8 mouse cellular contexts compared by ENCODE assay signal in the genomic region with DNA sequence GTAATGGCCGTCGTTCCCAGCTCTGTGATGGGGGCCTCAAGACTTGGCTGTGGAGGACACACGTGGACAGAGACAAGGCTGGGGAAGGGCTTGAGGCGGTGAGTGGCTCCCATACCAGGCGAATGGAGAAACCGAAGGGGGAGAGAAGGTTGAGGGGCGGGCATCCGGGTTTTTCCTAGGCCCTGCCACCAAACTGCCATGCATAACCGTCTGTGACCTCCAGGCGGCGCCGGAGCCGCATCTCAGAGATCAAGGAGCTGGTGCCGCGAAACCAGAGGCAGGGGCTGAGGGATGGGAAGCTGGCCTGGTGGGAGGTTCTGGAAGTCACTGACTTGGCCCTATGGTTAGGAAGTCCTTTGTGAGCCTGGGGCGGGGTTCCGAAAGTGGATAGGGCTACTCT. TPM values are rescaled to one million over a fixed set of nuclear protein-coding genes. Genes with fewer than 3 reads are reported as not detected.
DNase-seq lines count a peak whose midpoint lies in the region; ATAC-seq and TF ChIP-seq lines count a peak whose summit lies in the region.

No protein-coding gene starts in this region.

- H3K27ac ChIP-seq in midbrain, embryonic 10.5 days (replicated peaks) = peak overlapping the region; percentile 67
- H3K27ac ChIP-seq in small intestine, adult 2 months (ENCODE audit: insufficient read depth, low read depth, low read length) = no peak overlapping the region

- peaks cover 8% of the 10 kb centered on the region for H3K4me1 ChIP-seq in midbrain, embryonic 10.5 days
- H3K4me1 ChIP-seq in small intestine, adult 2 months (ENCODE audit: control insufficient read depth, insufficient read depth, insufficient read length, low read length) = peaks cover 2% of the 10 kb centered on the region; the same call in 1 of the 2 replicates

- ATAC-seq in inflammation-experienced regulatory T-cells, adult 6 months = peak; percentile 72

- DNase-seq in urinary bladder, postnatal 14 days (ENCODE audit: low spot score) = peak; percentile 65
- DNase-seq in urinary bladder, adult 18-20 months (ENCODE audit: low spot score in 2 of 2) = no peak
- DNase-seq in embryo, embryonic 10 days (ENCODE audit: low spot score) = peak; percentile 92
- peak; percentile 19 for DNase-seq in gastrocnemius, postnatal 25 days
- DNase-seq in left cerebral cortex, postnatal 10 days (ENCODE audit: extremely low spot score in 1 of 2, low spot score in 2 of 2) = peak; percentile 73 to 85
- peak; percentile 89 for DNase-seq in midbrain, embryonic 10.5 days (ENCODE audit: low spot score)

- WGBS in midbrain, embryonic 10.5 days = 4% methylated on average over 17 of the region's 17 CpGs
- 9% methylated on average over 17 of the region's 17 CpGs for WGBS in small intestine, adult 2 months

- peak; percentile 7; the same call in 1 of the 2 replicates for TF ChIP-seq POLR2A in small intestine, adult 2 months (IDR thresholded peaks at IDR 0.05; ENCODE audit: low read depth, low read length)

- no peaks in the 10 kb centered on the region for H3K9me3 ChIP-seq in midbrain, embryonic 10.5 days (replicated peaks)

- peaks cover 47% of the 10 kb centered on the region for H3K27me3 ChIP-seq in midbrain, embryonic 10.5 days (ENCODE audit: low read depth, poor library complexity, severe bottlenecking)
- H3K27me3 ChIP-seq in small intestine, adult 2 months (ENCODE audit: control insufficient read depth, insufficient read depth, low read length) = no peaks in the 10 kb centered on the region

- no peaks in the 10 kb centered on the region for H3K36me3 ChIP-seq in midbrain, embryonic 10.5 days
- H3K36me3 ChIP-seq in small intestine, adult 2 months (ENCODE audit: control insufficient read depth, insufficient read depth, low read length) = no peaks in the 10 kb centered on the region

- peak; percentile 73; the same call in 1 of the 2 replicates for TF ChIP-seq CTCF in small intestine, adult 2 months (IDR thresholded peaks at IDR 0.05; ENCODE audit: extremely low read depth, insufficient read length, insufficient replicate concordance, low read depth, low read length)

- intact Hi-C loops in left cerebral cortex, postnatal 10 days (cut with DNase I) = loop anchor here (2.0 to 10.0 kb wide), 3 partner anchors 82 to 318 kb away; no protein-coding TSS in a partner anchor

- H3K4me3 ChIP-seq in midbrain, embryonic 10.5 days = peak overlapping the region; percentile 16; the same call in 1 of the 2 replicates
- no peak overlapping the region for H3K4me3 ChIP-seq in small intestine, adult 2 months (ENCODE audit: low read depth, low read length)

RNA-seq across cellular contexts. Expression of a gene that starts 34.2 kb away (rescaled TPM):
- total RNA-seq in gastrocnemius, postnatal 25 days (2021) = not detected
- not detected for polyA plus RNA-seq in inflammation-experienced regulatory T-cells, adult 6 months (2017; shearing (Covaris generic))
- not detected for total RNA-seq in left cerebral cortex, postnatal 10 days (2021)
- polyA plus RNA-seq in midbrain, embryonic 10.5 days (2016; fragmentation: Nextera tagmentation; extraction: Ambion mirVana) = 0.21 and 0.35 TPM in 2 replicates
- 1.1 TPM in 1 of 2 replicates, not detected in the other for polyA plus RNA-seq in small intestine, adult 2 months (2012; rRNA removed)

RNA-seq across cellular contexts. Expression of a gene that starts 44.3 kb away (rescaled TPM):
- total RNA-seq in gastrocnemius, postnatal 25 days (2021) = 1 to 10 TPM; 1.6 to 7.0 TPM
- not detected for polyA plus RNA-seq in inflammation-experienced regulatory T-cells, adult 6 months (2017; shearing (Covaris generic))
- not detected for total RNA-seq in left cerebral cortex, postnatal 10 days (2021)
- not detected in 2 replicates for polyA plus RNA-seq in midbrain, embryonic 10.5 days (2016; fragmentation: Nextera tagmentation; extraction: Ambion mirVana)
- polyA plus RNA-seq in small intestine, adult 2 months (2012; rRNA removed) = 0.33 and 0.56 TPM in 2 replicates

Comparison
In these comparisons a context has a peak if more than half of its experiments do, and no peak if none do; other contexts are left out.
1. DNase-seq: peak in urinary bladder, postnatal 14 days (single experiment), embryo, embryonic 10 days (single experiment), gastrocnemius, postnatal 25 days (single experiment), left cerebral cortex, postnatal 10 days (2 of 2) and midbrain, embryonic 10.5 days (single experiment); none in urinary bladder, adult 18-20 months (0 of 2).